Mouse (Mus musculus): Measurements from ENCODE around the gene Thap7. TPM values are rescaled to one million over a fixed set of nuclear protein-coding genes. Genes with fewer than 3 reads are reported as not detected.
"Not testable (repeated sequence)": the region's sequence is repeated elsewhere in the genome, so short reads cannot be mapped to it uniquely, and the experiment has no call there.

Gene Thap7
- polyA plus RNA-seq, 1 experiment from 2014 or later: 37.0 TPM

DNA sequence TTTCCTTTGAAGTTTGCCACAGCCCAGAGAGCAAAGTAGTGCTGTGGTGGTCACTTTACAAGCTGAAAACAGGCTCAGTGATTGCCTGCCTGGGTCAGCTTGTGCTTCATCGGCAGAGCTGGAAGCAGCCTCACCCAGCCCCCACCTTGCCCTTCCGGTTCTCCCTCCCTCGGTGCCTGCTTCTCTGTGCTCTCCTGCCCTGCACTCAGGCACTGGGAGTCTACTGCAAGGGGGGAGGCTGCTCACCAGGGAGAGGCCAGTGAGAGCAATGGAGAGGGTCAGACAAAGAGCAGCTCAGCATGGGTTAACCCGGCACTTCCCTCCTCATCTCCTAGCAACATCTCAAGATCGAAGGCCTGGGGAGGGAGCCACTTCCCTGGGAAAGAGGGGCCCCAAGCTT is 27.9 kb upstream of the Thap7 start:
- H3K9ac ChIP-seq: peak overlapping the region; percentile 27; the same call in 1 of the 2 replicates
- peak overlapping the region; percentile 30; the same call in 1 of the 2 replicates for H3K27ac ChIP-seq (ENCODE audit: poor library complexity, severe bottlenecking)
- ATAC-seq (ENCODE audit: insufficient number of reproducible peaks, low FRiP score): peak; percentile 26; the same call in 1 of the 2 replicates
- H3K4me2 ChIP-seq: peak overlapping the region; percentile 59
- H3K9me3 ChIP-seq (replicated peaks): no peaks in the 10 kb centered on the region
- H3K4me3 ChIP-seq: peak overlapping the region; percentile 9; the same call in 1 of the 2 replicates
- 3% methylated on average over 5 of the region's 5 CpGs for WGBS
- peaks cover 6% of the 10 kb centered on the region; the same call in 1 of the 2 replicates for H3K27me3 ChIP-seq (replicated peaks)
- H3K36me3 ChIP-seq: no peaks in the 10 kb centered on the region
- H3K4me1 ChIP-seq (replicated peaks): peaks cover 57% of the 10 kb centered on the region

DNA sequence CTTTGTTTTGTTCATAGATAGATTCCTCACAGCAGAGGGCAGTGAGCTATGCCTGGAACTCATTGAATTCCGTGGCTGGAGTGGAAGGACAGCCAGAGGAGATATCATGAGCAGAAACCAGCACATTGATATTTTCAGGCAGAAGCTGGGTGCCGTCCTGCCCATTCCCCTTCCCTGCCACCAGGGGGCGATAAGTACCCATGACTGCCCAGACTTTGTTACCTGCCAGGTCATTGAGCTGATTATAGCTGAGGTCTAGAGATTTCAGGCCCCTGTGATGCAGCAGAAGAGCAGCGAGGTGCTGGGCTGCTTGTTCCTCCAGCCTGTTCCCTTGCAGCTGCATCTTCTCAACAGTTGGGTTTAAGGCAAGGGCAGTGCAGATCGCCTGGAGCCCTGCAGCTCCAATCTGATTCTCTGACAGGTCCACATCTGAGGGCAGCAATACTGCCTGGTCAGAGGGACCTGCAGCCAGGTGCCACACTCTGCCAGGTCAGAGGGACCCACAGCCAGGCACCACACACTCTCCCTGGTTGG is 27.1 kb upstream of the Thap7 start:
- no peaks in the 10 kb centered on the region for H3K36me3 ChIP-seq
- 0% methylated on average over 5 of the region's 5 CpGs for WGBS
- peak overlapping the region; percentile 27; the same call in 1 of the 2 replicates for H3K9ac ChIP-seq
- H3K9me3 ChIP-seq (replicated peaks): no peaks in the 10 kb centered on the region
- H3K4me2 ChIP-seq: peak overlapping the region; percentile 59
- peak overlapping the region; percentile 12; the same call in 1 of the 2 replicates for H3K4me3 ChIP-seq
- H3K27ac ChIP-seq (ENCODE audit: poor library complexity, severe bottlenecking): peak overlapping the region; percentile 30; the same call in 1 of the 2 replicates
- no peak for ATAC-seq (ENCODE audit: insufficient number of reproducible peaks, low FRiP score)
- H3K27me3 ChIP-seq (replicated peaks): peaks cover 4% of the 10 kb centered on the region; the same call in 1 of the 2 replicates
- H3K4me1 ChIP-seq (replicated peaks): peaks cover 61% of the 10 kb centered on the region

DNA sequence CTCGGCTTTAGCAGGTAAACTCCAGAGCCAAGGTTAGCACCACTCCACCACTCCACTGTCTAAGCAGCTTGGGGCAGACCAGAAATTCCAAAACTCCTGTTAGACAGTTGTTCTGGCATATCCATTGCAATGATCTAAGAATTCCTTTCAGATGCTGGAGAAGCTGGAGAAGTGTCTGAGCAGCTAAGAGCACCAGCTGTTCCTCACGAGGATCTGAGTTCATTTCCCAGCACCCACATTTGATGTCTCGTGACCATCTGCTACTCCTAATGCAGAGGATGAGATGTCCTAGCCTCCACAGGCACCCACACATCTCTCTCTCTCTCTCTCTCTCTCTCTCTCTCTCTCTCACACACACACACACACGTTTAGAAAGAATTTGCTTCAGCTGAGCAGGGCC is 26.0 kb upstream of the Thap7 start:
- Histone ChIP-seq H3K4me1 (replicated peaks) (peaks cover 56% of the 10 kb centered on the region), H3K4me3 (no peak overlapping the region), H3K9me3 (replicated peaks) (no peaks in the 10 kb centered on the region), H3K9ac (no peak overlapping the region), H3K4me2 (no peak overlapping the region), H3K27ac (ENCODE audit: poor library complexity, severe bottlenecking) (no peak overlapping the region), H3K27me3 (replicated peaks) (no peaks in the 10 kb centered on the region), H3K36me3 (no peaks in the 10 kb centered on the region)
- ATAC-seq (ENCODE audit: insufficient number of reproducible peaks, low FRiP score): no peak
- WGBS: 67% methylated on average over 4 of the region's 4 CpGs

DNA sequence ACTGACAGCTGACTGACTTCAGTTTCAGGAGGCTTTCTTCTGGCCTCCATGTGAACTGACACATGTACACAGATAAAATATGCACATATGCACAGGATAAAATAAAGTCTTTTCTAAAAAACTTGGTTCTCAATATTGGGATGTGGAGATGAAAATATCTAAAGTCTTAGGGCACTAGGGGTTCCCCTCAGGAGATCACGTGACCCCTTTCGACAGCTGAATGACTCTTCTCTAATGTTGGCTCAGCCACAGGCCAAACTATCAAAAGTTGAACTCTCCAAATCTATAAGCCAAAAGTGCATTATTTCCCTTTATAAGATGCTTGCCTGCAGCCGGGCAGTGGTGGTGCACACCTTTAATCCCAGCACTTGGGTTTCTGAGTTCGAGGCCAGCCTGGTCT is 25.2 kb upstream of the Thap7 start:
- Histone ChIP-seq H3K9ac (no peak overlapping the region), H3K27ac (ENCODE audit: poor library complexity, severe bottlenecking) (no peak overlapping the region), H3K4me1 (replicated peaks) (peaks cover 48% of the 10 kb centered on the region), H3K9me3 (replicated peaks) (no peaks in the 10 kb centered on the region), H3K27me3 (replicated peaks) (no peaks in the 10 kb centered on the region), H3K36me3 (no peaks in the 10 kb centered on the region), H3K4me3 (no peak overlapping the region), H3K4me2 (no peak overlapping the region)
- no peak for ATAC-seq (ENCODE audit: insufficient number of reproducible peaks, low FRiP score)
- WGBS: 80% methylated on average over 4 of the region's 4 CpGs

DNA sequence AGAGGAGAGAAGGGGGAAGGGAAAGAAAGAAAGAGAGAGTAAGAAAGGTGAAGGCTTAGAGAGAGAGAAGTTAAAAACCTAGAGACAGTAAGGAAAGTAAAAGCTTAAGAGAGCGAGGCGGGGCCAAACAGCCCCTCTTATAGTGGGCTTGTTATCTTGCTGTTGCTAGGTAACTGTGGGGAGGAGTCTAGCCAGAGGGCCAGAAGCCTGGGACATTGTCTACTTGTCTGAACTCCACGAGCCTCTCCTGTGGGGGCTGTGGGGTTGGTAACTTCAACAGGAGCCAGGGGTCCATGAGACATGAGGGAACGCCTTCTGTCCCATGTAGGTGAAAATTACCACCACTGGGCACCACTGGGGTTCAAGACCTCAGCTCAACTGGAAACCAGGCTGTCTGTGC is 23.8 kb upstream of the Thap7 start:
- Histone ChIP-seq H3K4me1 (replicated peaks) (peaks cover 41% of the 10 kb centered on the region), H3K4me3 (peak overlapping the region; percentile 32; the same call in 1 of the 2 replicates), H3K4me2 (peak overlapping the region; percentile 69), H3K27ac (ENCODE audit: poor library complexity, severe bottlenecking) (peak overlapping the region; percentile 92)
- H3K27me3 ChIP-seq (replicated peaks); H3K36me3 ChIP-seq; H3K9ac ChIP-seq; H3K9me3 ChIP-seq (replicated peaks): not testable (repeated sequence)
- peak; percentile 73 for ATAC-seq (ENCODE audit: insufficient number of reproducible peaks, low FRiP score)
- WGBS: 8% methylated on average over 4 of the region's 4 CpGs

DNA sequence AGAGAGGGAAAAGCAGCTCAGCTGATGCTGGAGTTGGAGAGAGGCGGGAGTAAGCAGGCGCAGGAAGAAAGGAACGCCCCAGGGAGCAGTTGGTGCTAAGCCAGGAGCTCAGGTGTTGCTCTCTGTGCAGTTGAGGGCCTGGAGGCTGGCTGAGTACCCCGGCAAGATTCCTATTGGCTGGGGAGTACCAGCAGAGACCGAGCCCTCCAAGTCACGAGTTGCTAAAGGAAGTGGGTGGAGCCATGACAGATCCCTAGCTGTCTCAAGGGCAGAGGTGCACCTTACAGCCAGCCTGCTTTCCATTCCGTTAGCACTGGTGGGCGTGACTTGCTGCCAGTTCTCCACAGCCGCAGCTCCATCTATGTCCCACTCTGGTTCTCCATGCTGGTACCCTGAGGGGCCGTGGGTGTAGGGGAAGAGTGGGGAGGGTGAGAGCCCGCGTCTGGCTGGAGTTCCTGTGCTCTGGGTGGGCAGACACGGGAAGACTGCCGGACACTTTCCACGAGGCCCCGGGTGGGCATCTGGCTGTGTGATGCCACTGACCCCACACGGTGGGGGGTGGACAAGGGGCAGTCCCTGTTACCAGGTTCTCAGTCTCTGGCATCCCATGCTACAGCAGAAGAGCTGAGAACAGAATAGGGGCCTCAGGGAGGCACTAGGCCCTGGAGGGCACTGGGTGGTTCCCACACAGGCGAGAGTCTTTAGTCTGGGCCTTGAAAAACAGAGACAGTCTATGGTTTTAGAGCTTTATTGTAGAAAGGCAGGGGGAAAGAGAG is 23.2 kb upstream of the Thap7 start:
- Histone ChIP-seq H3K4me1 (replicated peaks) (peaks cover 35% of the 10 kb centered on the region), H3K9ac (peak overlapping the region; percentile 53; the same call in 1 of the 2 replicates)
- 6% methylated on average over 18 of the region's 18 CpGs for WGBS

DNA sequence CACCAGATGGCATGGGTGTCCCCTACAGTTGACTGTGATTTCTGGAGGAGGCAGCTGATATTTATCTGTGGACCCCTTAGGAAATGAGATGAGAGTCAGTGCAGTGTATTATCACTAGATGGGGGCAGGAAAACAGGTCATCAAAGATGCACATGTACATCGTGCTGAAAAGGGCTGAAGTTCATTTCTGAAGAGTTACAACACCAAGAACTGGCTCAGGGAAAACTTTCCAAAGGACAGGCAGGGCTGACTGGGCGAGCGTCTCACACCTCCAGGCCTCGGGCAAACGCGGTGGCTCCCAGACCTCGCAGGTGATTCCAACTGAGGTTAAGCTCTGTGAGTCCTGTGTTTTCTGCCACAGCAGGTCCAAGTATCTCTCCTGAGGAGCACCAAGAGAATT is 21.9 kb upstream of the Thap7 start:
- ATAC-seq (ENCODE audit: insufficient number of reproducible peaks, low FRiP score): no peak
- no peaks in the 10 kb centered on the region for H3K27me3 ChIP-seq (replicated peaks)
- no peaks in the 10 kb centered on the region for H3K36me3 ChIP-seq
- H3K4me1 ChIP-seq (replicated peaks): peaks cover 24% of the 10 kb centered on the region
- H3K27ac ChIP-seq (ENCODE audit: poor library complexity, severe bottlenecking): no peak overlapping the region
- no peak overlapping the region for H3K4me2 ChIP-seq
- no peak overlapping the region for H3K9ac ChIP-seq
- H3K9me3 ChIP-seq (replicated peaks): no peaks in the 10 kb centered on the region
- no peak overlapping the region for H3K4me3 ChIP-seq
- WGBS: 65% methylated on average over 7 of the region's 7 CpGs

More for the DNA sequence above, 23.2 kb upstream of the Thap7 start:
- peak overlapping the region; percentile 92 for H3K27ac ChIP-seq (ENCODE audit: poor library complexity, severe bottlenecking)
- peak; percentile 89 for ATAC-seq (ENCODE audit: insufficient number of reproducible peaks, low FRiP score)
- no peaks in the 10 kb centered on the region for H3K27me3 ChIP-seq (replicated peaks)
- H3K4me2 ChIP-seq: peak overlapping the region; percentile 69
- peak overlapping the region; percentile 32 for H3K4me3 ChIP-seq
- H3K36me3 ChIP-seq: no peaks in the 10 kb centered on the region
- no peaks in the 10 kb centered on the region for H3K9me3 ChIP-seq (replicated peaks)

DNA sequence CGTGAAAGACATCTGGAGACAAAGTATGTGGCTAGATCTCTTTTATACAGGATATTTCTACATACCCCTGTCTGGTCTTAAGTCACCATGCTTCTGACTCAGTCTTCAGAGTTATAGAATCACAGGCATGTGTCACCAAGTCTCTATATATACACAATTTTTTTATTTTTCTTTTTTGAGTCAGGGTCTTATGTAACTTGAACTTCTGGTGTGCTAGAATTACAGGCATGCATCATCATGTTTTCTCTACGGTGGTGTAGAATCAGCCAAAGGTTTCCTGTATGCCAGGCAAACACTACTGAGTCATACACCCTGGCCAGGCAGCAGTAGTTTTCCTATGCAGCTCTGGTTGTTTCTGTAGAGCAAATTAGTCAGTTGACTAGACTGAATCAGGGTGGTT is 11.7 kb upstream of the Thap7 start:
- WGBS: 56% methylated on average over 2 of the region's 2 CpGs
- Histone ChIP-seq H3K9me3 (replicated peaks) (no peaks in the 10 kb centered on the region; the same call in 1 of the 2 replicates), H3K4me3 (no peak overlapping the region), H3K27ac (ENCODE audit: poor library complexity, severe bottlenecking) (no peak overlapping the region), H3K9ac (no peak overlapping the region), H3K4me2 (no peak overlapping the region), H3K36me3 (no peaks in the 10 kb centered on the region), H3K4me1 (replicated peaks) (no peaks in the 10 kb centered on the region), H3K27me3 (replicated peaks) (peaks cover 14% of the 10 kb centered on the region)
- ATAC-seq (ENCODE audit: insufficient number of reproducible peaks, low FRiP score): no peak

DNA sequence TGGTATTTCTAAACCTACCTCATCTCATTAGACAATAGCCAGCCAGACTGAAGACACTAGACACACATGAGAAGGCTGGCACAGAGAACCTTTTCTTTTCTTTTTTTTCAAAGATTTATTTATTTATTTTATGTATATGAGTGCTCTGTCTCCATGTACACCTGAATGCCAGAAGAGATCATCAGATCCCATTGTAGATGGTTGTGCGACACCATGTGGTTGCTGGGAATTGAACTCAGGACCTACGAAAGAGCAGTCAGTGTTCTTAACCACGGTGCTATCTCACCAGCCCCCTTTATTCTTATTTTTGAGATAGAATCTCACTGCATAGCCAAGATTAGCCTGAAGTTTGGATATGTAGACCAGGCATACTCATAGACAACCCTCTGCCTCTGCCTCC is 5.6 kb upstream of the Thap7 start:
- 0 out of 2 replicates have a peak, but pooled peaks cover 2% of the 10 kb centered on the region for H3K9me3 ChIP-seq (replicated peaks)
- ATAC-seq (ENCODE audit: insufficient number of reproducible peaks, low FRiP score): no peak
- H3K4me3 ChIP-seq: no peak overlapping the region

DNA sequence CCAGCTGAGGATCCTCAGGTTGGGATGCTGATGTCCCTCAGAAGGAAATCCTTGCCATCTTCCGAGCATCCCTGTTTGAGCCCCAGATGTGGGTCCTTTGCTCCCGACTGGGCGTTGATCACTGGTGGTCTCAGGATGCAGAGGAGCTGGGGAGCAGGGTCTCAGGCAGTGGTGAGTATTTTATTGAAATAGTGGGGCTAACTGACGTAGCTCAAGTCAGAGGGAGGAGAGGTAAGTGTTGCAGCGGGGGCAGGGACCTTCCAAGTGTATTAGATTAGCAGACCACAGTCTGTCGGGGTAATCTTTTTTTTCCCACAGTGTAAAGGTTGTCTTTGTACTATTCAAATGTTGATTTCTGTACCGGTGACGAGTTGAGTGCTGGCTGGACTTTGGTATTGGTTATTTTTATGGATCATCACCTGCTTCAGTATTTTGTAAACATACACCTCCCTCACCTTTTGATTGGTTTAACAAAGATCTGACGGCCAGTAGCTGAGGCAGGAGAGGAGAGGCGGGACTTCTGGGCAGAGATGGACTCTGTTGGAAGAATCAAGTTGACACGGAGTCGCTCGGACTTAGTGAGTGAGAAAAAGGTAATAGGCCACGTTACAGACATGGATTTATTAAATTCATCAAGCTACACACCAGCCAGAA is 1.9 kb upstream of the Thap7 start:
- no peaks in the 10 kb centered on the region for H3K27me3 ChIP-seq (replicated peaks)
- H3K9me3 ChIP-seq (replicated peaks): 0 out of 2 replicates have a peak, but pooled peaks cover 2% of the 10 kb centered on the region
- ATAC-seq (ENCODE audit: insufficient number of reproducible peaks, low FRiP score): no peak
- no peak overlapping the region for H3K4me3 ChIP-seq
- H3K27ac ChIP-seq (ENCODE audit: poor library complexity, severe bottlenecking): no peak overlapping the region
- peaks cover 11% of the 10 kb centered on the region for H3K36me3 ChIP-seq
- H3K4me2 ChIP-seq: no peak overlapping the region
- H3K9ac ChIP-seq: no peak overlapping the region
- H3K4me1 ChIP-seq (replicated peaks): peaks cover 16% of the 10 kb centered on the region
- WGBS: 59% methylated on average over 14 of the region's 14 CpGs

More for the DNA sequence above, 5.6 kb upstream of the Thap7 start:
- no peak overlapping the region for H3K4me2 ChIP-seq
- no peak overlapping the region for H3K9ac ChIP-seq
- no peaks in the 10 kb centered on the region for H3K36me3 ChIP-seq
- H3K27me3 ChIP-seq (replicated peaks): peaks cover 14% of the 10 kb centered on the region
- H3K27ac ChIP-seq (ENCODE audit: poor library complexity, severe bottlenecking): no peak overlapping the region
- 80% methylated on average over 3 of the region's 3 CpGs for WGBS
- peaks cover 3% of the 10 kb centered on the region; the same call in 1 of the 2 replicates for H3K4me1 ChIP-seq (replicated peaks)

DNA sequence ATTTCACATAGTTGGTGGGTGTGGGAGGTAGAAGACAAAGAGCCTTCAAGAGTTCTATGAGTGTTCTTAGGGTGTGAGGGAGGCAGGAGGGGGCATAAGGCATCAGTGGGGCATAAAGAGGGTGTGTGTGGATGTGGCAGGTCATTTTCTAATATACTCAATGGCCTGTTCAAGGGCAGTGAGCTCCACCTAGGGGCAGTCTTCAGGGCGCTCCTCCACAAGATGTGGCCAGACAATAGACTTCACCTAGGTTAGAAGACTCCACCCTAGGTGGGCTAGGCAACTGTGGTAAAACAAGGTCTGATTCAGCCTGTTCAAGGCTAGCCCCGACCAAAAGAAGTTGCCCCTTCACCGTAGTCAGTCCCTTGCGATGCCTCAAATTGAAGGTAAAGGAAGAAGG is 1.3 kb upstream of the Thap7 start:
- Histone ChIP-seq H3K9ac (no peak overlapping the region), H3K4me1 (replicated peaks) (peaks cover 16% of the 10 kb centered on the region), H3K36me3 (peaks cover 16% of the 10 kb centered on the region), H3K27me3 (replicated peaks) (no peaks in the 10 kb centered on the region), H3K27ac (ENCODE audit: poor library complexity, severe bottlenecking) (no peak overlapping the region), H3K4me2 (no peak overlapping the region), H3K9me3 (replicated peaks) (0 out of 2 replicates have a peak, but pooled peaks cover 2% of the 10 kb centered on the region), H3K4me3 (no peak overlapping the region)
- WGBS: 40% methylated on average over 4 of the region's 4 CpGs
- no peak for ATAC-seq (ENCODE audit: insufficient number of reproducible peaks, low FRiP score)
